Mouse (Mus musculus): Measurements from ENCODE around the gene Ntng2.

Gene Ntng2

GRCm38 (mm10) chr2:29191216-29192215 lies 61.3 kb downstream of the Ntng2 start:
- DNase-seq (ENCODE audit: low spot score), result no peak

GRCm38 (mm10) chr2:29190392-29190791 lies 62.4 kb downstream of the Ntng2 start:
- no peak for DNase-seq (ENCODE audit: low spot score)

GRCm38 (mm10) chr2:29186209-29186608 lies 66.6 kb downstream of the Ntng2 start:
- DNase-seq (ENCODE audit: low spot score), result no peak

- no peak for DNase-seq (ENCODE audit: low spot score)
Measured at GRCm38 (mm10) chr2:29183266-29183924, 69.4 kb downstream of the Ntng2 start.

GRCm38 (mm10) chr2:29181111-29181510 lies 71.7 kb downstream of the Ntng2 start:
- DNase-seq (ENCODE audit: low spot score), result no peak

GRCm38 (mm10) chr2:29179810-29180209 lies 73.0 kb downstream of the Ntng2 start:
- DNase-seq (ENCODE audit: low spot score), result no peak

GRCm38 (mm10) chr2:29174887-29175286 lies 77.9 kb downstream of the Ntng2 start:
- no peak for DNase-seq (ENCODE audit: low spot score)

- DNase-seq (ENCODE audit: low spot score), result no peak
Measured at GRCm38 (mm10) chr2:29168067-29168466, 84.7 kb downstream of the Ntng2 start.

GRCm38 (mm10) chr2:29151941-29152340 lies 100.9 kb downstream of the Ntng2 start:
- no peak for DNase-seq (ENCODE audit: low spot score)

Data from ovary, adult 18-20 months (tissue).